Mouse (Mus musculus) embryonic facial prominence, embryonic 12.5 days (tissue): Measurements from ENCODE around the gene Stx4a. TPM values are rescaled to one million over a fixed set of nuclear protein-coding genes. Genes with fewer than 3 reads are reported as not detected.
A peak's percentile ranks its signal among the peaks of the same experiment; 100 is the strongest.
"Not testable (repeated sequence)": the region's sequence is repeated elsewhere in the genome, so short reads cannot be mapped to it uniquely, and the experiment has no call there.

Experiments
- ATAC-seq: fragments of 200-750 bp; cut with Nextera tagmentation; 2 replicates; pipeline ENCODE4 v1.8.0; 2017; ENCODE audit not compliant: insufficient number of reproducible peaks, insufficient read depth, low FRiP score, low TSS enrichment
- H3K27ac ChIP-seq: fragments of 300-500 bp; sonication (generic); 2 replicates; pipeline ENCODE4 v1.5.1; 2016; ENCODE audit warnings: mild to moderate bottlenecking
- H3K27me3 ChIP-seq: fragments of 300-500 bp; sonication (generic); 2 replicates; pipeline ENCODE4 v1.6.1; 2016; ENCODE audit warnings: mild to moderate bottlenecking, moderate library complexity
- H3K36me3 ChIP-seq: fragments of 300-500 bp; sonication (generic); 2 replicates; pipeline ENCODE4 v1.6.1; 2016; ENCODE audit warnings: mild to moderate bottlenecking
- H3K4me1 ChIP-seq: fragments of 300-500 bp; sonication (generic); 2 replicates; pipeline ENCODE4 v1.6.1; 2016
- H3K4me2 ChIP-seq: fragments of 300-500 bp; sonication (generic); replicated peaks from 2 replicates; pipeline ENCODE4 v1.6.1; 2016; ENCODE audit warnings: mild to moderate bottlenecking, moderate library complexity
- H3K4me3 ChIP-seq: fragments of 300-500 bp; sonication (generic); 2 replicates; pipeline ENCODE4 v1.5.1; 2016; ENCODE audit warnings: mild to moderate bottlenecking
- H3K9ac ChIP-seq: fragments of 300-500 bp; sonication (generic); 2 replicates; pipeline ENCODE4 v1.6.1; 2016; ENCODE audit warnings: mild to moderate bottlenecking, moderate library complexity
- H3K9me3 ChIP-seq: fragments of 300-500 bp; sonication (generic); 2 replicates; pipeline ENCODE4 v1.6.1; 2016; ENCODE audit warnings: mild to moderate bottlenecking, moderate library complexity
- WGBS: fragments of 180-500 bp; shearing (Covaris S2); methylation state at CpG from one replicate; pipeline ENCODE4 v1.1.7; 2016; 5-methylcytosine and 5-hydroxymethylcytosine counted together
- polyA plus RNA-seq: library from polyadenylated mRNA; unstranded; fragments of >200 nt; fragmentation: Nextera tagmentation; extraction: Ambion mirVana; gene quantifications from 2 replicates; pipeline ENCODE4 v1.2.1, GENCODE M21; 2016

Stx4a gene
- 36.1 and 41.5 TPM in 2 replicates for polyA plus RNA-seq

GRCm38 (mm10) chr7:127824176-127824871, at the start of gene Stx4a, which contains the start of gene Stx1b:
Gene Stx4a, plus strand, starts transcription at chr7:127824294.
Gene Stx1b, minus strand, starts transcription at chr7:127824549.
- Histone ChIP-seq H3K36me3 (no peaks in the 10 kb centered on the region), H3K9me3 (no peaks in the 10 kb centered on the region), H3K4me2 (peak within 1 kb of the TSS; percentile 73), H3K27me3 (no peaks in the 10 kb centered on the region), H3K4me3 (peak within 1 kb of the TSS; percentile 83), H3K27ac (peak within 1 kb of the TSS; percentile 83), H3K4me1 (peaks cover 21% of the 10 kb centered on the region), H3K9ac (peak within 1 kb of the TSS; percentile 81)
- WGBS: 2% methylated on average over 35 of the region's 38 CpGs
- ATAC-seq: peak; percentile 74

GRCm38 (mm10) chr7:127775837-127776236, 48.3 kb upstream of the Stx4a start:
- Histone ChIP-seq H3K4me1 (peaks cover 15% of the 10 kb centered on the region), H3K27ac (peak overlapping the region; percentile 96), H3K4me2 (peak overlapping the region; percentile 86), H3K4me3 (peak overlapping the region; percentile 88), H3K9ac (peak overlapping the region; percentile 95), H3K36me3 (peaks cover 11% of the 10 kb centered on the region)
- 78% methylated on average over 7 of the region's 7 CpGs for WGBS
- not testable (repeated sequence) for ATAC-seq, H3K27me3 ChIP-seq, H3K9me3 ChIP-seq

DNA sequence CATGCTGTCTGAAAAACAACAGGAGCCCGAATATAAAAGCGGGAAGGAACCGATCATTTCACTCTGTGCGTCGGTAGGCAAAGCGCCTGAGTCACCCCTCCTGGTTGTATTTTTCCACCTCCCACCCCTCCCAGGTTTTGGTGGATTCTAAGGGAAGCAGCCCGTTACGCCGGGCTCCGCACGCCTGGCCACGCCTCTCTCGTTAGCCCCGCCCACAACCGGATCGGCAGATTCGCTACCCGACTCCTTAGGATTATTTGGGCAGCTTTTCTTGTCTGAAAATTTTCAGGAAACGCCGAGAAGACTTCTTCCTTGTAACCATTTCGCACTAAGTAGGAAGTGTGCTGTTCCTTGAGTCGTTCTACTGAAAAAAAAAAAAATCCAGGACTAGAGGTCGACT, 47.7 kb upstream of the Stx4a start, which contains the start of gene Setd1a:
TSS of gene Setd1a (plus strand) at position 245 of the 400 bp plus-strand sequence.
- peak within 1 kb of the TSS; percentile 96 for H3K27ac ChIP-seq
- no peaks in the 10 kb centered on the region for H3K27me3 ChIP-seq
- H3K9ac ChIP-seq: peak within 1 kb of the TSS; percentile 95
- under 1% methylated on average over 23 of the region's 23 CpGs for WGBS
- H3K9me3 ChIP-seq: no peaks in the 10 kb centered on the region
- peak within 1 kb of the TSS; percentile 88 for H3K4me3 ChIP-seq
- peaks cover 9% of the 10 kb centered on the region for H3K4me1 ChIP-seq
- ATAC-seq: 0 out of 2 replicates have a peak, but pooled peaks have one; percentile 49
- H3K36me3 ChIP-seq: peaks cover 17% of the 10 kb centered on the region
- peak within 1 kb of the TSS; percentile 86 for H3K4me2 ChIP-seq

DNA sequence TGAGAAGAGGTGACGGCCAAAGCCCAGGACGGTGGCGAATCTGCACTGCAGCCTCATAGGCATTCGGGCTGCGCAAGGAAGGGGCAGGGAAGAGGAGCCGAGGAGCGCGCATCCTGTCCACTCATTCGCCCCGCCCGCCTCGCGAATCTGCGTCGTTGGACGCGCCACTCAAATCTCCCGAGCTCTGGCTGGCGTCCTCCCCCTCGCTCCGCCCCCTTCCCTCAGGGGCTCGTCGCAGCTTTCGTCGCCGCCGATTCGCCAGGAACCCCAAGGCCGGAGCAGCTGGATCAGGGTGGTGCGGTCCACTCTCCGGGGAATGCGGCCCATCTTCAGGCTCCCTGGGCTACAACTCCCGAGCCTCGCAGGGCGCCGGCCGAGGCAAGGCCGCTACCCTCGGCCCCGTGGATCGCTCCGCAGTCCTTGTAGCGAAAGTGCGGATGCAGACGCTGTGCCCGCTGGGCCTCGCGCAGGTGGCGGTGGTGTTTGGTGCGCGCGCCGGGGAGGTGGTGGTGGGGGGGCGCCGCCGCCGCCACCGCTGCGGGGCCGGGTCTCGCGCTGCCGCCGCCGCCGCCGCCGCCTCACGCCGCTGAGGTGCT, 47.1 kb upstream of the Stx4a start:
- Histone ChIP-seq H3K4me3 (peak overlapping the region; percentile 88), H3K9ac (peak overlapping the region; percentile 95), H3K36me3 (peaks cover 22% of the 10 kb centered on the region), H3K9me3 (no peaks in the 10 kb centered on the region), H3K4me1 (peaks cover 8% of the 10 kb centered on the region), H3K27me3 (no peaks in the 10 kb centered on the region), H3K27ac (peak overlapping the region; percentile 96), H3K4me2 (peak overlapping the region; percentile 86)
- under 1% methylated on average over 70 of the region's 70 CpGs for WGBS
- peak; percentile 79 for ATAC-seq

- WGBS: 4% methylated on average over 49 of the region's 66 CpGs
- H3K4me1 ChIP-seq: peaks cover 8% of the 10 kb centered on the region
- H3K27me3 ChIP-seq: no peaks in the 10 kb centered on the region
- peak; percentile 61 for ATAC-seq
- peak overlapping the region; percentile 88 for H3K4me3 ChIP-seq
- peak overlapping the region; percentile 95 for H3K9ac ChIP-seq
- peak overlapping the region; percentile 86 for H3K4me2 ChIP-seq
- H3K27ac ChIP-seq: peak overlapping the region; percentile 96
- no peaks in the 10 kb centered on the region for H3K9me3 ChIP-seq
- peaks cover 29% of the 10 kb centered on the region for H3K36me3 ChIP-seq
Observed at GRCm38 (mm10) chr7:127777474-127778266, 46.4 kb upstream of the Stx4a start.

GRCm38 (mm10) chr7:127778350-127778749, 45.7 kb upstream of the Stx4a start:
- peaks cover 8% of the 10 kb centered on the region for H3K4me1 ChIP-seq
- peak overlapping the region; percentile 86 for H3K4me2 ChIP-seq
- H3K27ac ChIP-seq: no peak overlapping the region
- H3K27me3 ChIP-seq: no peaks in the 10 kb centered on the region
- peaks cover 34% of the 10 kb centered on the region for H3K36me3 ChIP-seq
- H3K9ac ChIP-seq: peak overlapping the region; percentile 95
- H3K4me3 ChIP-seq: peak overlapping the region; percentile 88
- no peak for ATAC-seq
- no peaks in the 10 kb centered on the region for H3K9me3 ChIP-seq
- 81% methylated on average over 4 of the region's 4 CpGs for WGBS

DNA sequence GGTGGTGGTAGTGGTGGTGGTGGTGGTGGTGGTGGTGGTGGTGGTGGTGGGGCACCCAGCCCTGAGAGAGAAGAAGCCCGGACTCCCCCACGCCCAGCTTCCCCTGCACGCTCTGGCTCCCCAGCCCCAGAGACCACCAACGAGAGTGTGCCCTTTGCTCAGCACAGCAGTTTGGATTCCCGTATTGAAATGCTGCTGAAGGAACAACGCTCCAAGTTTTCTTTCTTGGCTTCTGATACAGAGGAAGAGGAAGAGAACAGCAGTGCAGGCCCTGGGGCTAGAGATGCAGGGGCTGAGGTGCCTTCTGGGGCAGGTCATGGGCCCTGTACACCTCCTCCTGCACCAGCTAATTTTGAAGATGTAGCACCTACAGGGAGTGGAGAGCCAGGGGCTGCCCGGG, 38.8 kb upstream of the Stx4a start, which contains the start of gene Gm49388:
TSS of gene Gm49388 (plus strand) at position 301 of the 400 bp plus-strand sequence.
- Histone ChIP-seq H3K36me3 (peaks cover 96% of the 10 kb centered on the region), H3K27ac (no peak within 1 kb of the TSS), H3K4me1 (no peaks in the 10 kb centered on the region), H3K9me3 (no peaks in the 10 kb centered on the region), H3K27me3 (no peaks in the 10 kb centered on the region), H3K4me2 (no peak within 1 kb of the TSS), H3K4me3 (no peak within 1 kb of the TSS), H3K9ac (no peak within 1 kb of the TSS)
- 90% methylated on average over 7 of the region's 7 CpGs for WGBS
- no peak for ATAC-seq

DNA sequence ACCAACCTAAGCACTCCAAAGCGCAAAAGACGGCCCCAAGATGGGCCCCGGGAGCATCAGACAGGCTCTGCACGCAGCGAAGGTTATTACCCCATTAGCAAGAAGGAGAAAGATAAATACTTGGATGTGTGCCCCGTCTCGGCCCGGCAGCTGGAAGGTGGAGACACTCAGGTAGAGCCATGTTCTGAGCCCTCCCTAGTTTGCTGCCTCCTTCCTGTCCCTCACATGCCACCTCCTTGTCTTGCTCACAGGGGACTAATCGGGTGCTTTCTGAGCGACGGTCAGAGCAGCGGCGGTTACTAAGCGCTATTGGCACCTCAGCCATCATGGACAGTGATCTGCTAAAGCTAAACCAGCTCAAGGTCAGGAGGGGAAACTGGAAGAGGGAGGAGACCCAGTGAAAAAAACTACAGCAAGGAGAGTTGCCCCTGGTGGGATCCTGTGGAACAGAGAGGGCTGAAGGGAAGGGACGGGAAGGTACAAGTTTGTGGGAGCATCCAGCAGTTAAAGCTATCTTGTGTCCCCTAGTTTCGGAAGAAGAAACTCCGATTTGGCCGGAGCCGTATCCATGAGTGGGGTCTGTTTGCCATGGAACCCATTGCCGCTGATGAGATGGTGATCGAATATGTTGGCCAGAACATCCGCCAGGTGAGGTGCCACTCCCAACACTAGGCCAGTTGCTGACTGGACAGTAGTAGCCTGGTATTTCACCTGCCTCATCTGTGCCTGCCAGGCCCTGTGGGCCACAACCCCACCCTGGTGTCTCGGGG, 26.8 kb upstream of the Stx4a start:
- Histone ChIP-seq H3K4me2 (no peak overlapping the region), H3K9ac (no peak overlapping the region), H3K4me3 (no peak overlapping the region), H3K9me3 (no peaks in the 10 kb centered on the region), H3K27ac (no peak overlapping the region), H3K4me1 (peaks cover 5% of the 10 kb centered on the region; the same call in 1 of the 2 replicates), H3K27me3 (no peaks in the 10 kb centered on the region), H3K36me3 (peaks cover 84% of the 10 kb centered on the region)
- WGBS: 93% methylated on average over 23 of the region's 23 CpGs
- ATAC-seq: no peak

DNA sequence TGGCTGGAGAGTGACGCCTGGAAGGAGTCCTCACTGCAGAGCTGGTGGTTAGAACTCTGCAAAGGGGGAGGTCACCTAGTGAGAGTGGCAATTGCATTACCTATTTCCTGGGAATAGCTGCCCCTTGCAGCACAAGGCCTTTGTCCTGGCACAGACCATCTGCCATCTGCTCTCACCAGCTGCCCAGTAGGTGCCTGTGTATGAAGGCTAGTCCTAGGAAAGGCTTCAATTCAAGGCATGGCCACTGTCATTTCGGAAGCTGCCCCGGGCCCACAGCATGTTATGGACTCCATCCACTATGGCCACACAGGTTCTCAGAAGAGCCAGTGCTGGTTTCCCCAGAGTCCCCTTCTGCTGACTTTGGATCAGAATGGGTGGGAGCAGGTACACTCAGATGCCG, 25.5 kb upstream of the Stx4a start:
- 83% methylated on average over 4 of the region's 4 CpGs for WGBS
- peaks cover 80% of the 10 kb centered on the region for H3K36me3 ChIP-seq
- no peak overlapping the region for H3K4me3 ChIP-seq

DNA sequence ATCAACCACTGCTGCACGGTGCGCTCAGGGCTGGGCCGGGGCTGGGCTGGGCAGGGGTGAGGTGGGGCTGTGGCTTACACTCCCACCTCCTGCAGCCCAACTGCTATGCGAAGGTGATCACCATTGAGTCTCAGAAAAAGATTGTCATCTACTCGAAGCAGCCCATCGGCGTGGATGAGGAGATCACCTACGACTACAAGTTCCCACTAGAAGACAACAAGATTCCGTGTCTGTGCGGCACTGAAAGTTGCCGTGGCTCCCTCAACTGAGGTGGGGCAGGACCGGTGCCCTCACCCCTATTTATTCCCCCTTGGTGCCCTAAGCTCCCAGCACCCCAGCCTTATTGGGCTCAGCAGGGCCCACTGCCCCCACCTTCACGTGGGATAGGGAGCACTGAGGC, 24.9 kb upstream of the Stx4a start:
- Histone ChIP-seq H3K36me3 (peaks cover 78% of the 10 kb centered on the region), H3K27ac (0 out of 2 replicates have a peak overlapping the region, but pooled peaks have one; percentile 13), H3K9ac (no peak overlapping the region), H3K4me2 (no peak overlapping the region), H3K4me3 (no peak overlapping the region), H3K27me3 (no peaks in the 10 kb centered on the region), H3K4me1 (peaks cover 5% of the 10 kb centered on the region; the same call in 1 of the 2 replicates), H3K9me3 (no peaks in the 10 kb centered on the region)
- ATAC-seq: no peak
- WGBS: 90% methylated on average over 13 of the region's 13 CpGs

More for the DNA sequence above, 25.5 kb upstream of the Stx4a start:
- Histone ChIP-seq H3K9me3 (no peaks in the 10 kb centered on the region), H3K9ac (no peak overlapping the region), H3K27ac (no peak overlapping the region), H3K4me2 (no peak overlapping the region), H3K27me3 (no peaks in the 10 kb centered on the region), H3K4me1 (peaks cover 5% of the 10 kb centered on the region; the same call in 1 of the 2 replicates)
- no peak for ATAC-seq

DNA sequence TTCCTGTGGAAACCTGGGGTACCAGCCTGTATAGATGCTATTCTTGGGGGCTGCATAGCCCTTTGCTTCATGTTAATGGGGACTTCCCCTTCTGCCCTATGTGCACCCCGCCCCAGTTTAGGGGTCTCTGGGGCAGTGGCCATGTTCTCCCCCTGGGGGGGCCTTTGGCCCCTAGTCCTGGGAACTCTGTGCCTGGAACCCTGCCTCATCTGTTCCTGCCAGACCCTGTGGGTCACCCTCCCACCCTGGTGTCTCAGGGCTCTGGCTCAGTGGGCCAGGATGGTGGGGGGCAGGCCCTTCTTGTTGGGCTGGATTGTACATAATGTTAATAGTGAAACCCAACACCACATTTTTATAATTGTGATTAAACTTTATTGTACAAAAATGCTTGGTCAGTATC, 24.4 kb upstream of the Stx4a start:
- Histone ChIP-seq H3K4me3 (no peak overlapping the region), H3K27ac (peak overlapping the region; percentile 13; the same call in 1 of the 2 replicates), H3K9me3 (no peaks in the 10 kb centered on the region), H3K4me1 (peaks cover 5% of the 10 kb centered on the region; the same call in 1 of the 2 replicates), H3K36me3 (peaks cover 74% of the 10 kb centered on the region), H3K9ac (no peak overlapping the region), H3K4me2 (no peak overlapping the region), H3K27me3 (no peaks in the 10 kb centered on the region)
- no peak; the same call in 1 of the 2 replicates for ATAC-seq
- WGBS: 86% methylated on average over 1 of the region's 1 CpGs
